Mouse (Mus musculus): ENCODE results near the gene Xpnpep3.

Gene Xpnpep3

GRCm38 (mm10) chr15:81399297-81399637 is 671 bp upstream of the Xpnpep3 start:
- DNase-seq (ENCODE audit: low spot score) = no peak

GRCm38 (mm10) chr15:81405008-81405407 is 5.1 kb downstream of the Xpnpep3 start:
- no peak for DNase-seq (ENCODE audit: low spot score)

GRCm38 (mm10) chr15:81408199-81408598 is 8.3 kb downstream of the Xpnpep3 start, which contains the start of gene Dnajb7:
Gene Dnajb7 (minus strand): TSS chr15:81408299.
- DNase-seq (ENCODE audit: low spot score) = no peak

- DNase-seq (ENCODE audit: low spot score) = peak; percentile 75
Measured at GRCm38 (mm10) chr15:81416763-81417310, 16.9 kb downstream of the Xpnpep3 start.

- no peak for DNase-seq (ENCODE audit: low spot score)
Measured at GRCm38 (mm10) chr15:81418065-81418464, 18.1 kb downstream of the Xpnpep3 start.

GRCm38 (mm10) chr15:81421454-81421853 is 21.5 kb downstream of the Xpnpep3 start:
- DNase-seq (ENCODE audit: low spot score) = no peak

GRCm38 (mm10) chr15:81422156-81422681 is 22.3 kb downstream of the Xpnpep3 start:
- DNase-seq (ENCODE audit: low spot score) = no peak

GRCm38 (mm10) chr15:81425311-81425710 is 25.4 kb downstream of the Xpnpep3 start:
- DNase-seq (ENCODE audit: low spot score) = no peak

- no peak for DNase-seq (ENCODE audit: low spot score)
Measured at GRCm38 (mm10) chr15:81427947-81428346, 28.0 kb downstream of the Xpnpep3 start.

- DNase-seq (ENCODE audit: low spot score) = no peak
Measured at GRCm38 (mm10) chr15:81431195-81431594, 31.3 kb downstream of the Xpnpep3 start.

- no peak for DNase-seq (ENCODE audit: low spot score)
Measured at GRCm38 (mm10) chr15:81438345-81438744, 38.4 kb downstream of the Xpnpep3 start.

- DNase-seq (ENCODE audit: low spot score) = no peak
Measured at GRCm38 (mm10) chr15:81439236-81439635, 39.3 kb downstream of the Xpnpep3 start.

GRCm38 (mm10) chr15:81448463-81448862 is 48.5 kb downstream of the Xpnpep3 start:
- peak; percentile 78 for DNase-seq (ENCODE audit: low spot score)

- DNase-seq (ENCODE audit: low spot score) = no peak
Measured at GRCm38 (mm10) chr15:81461523-81461922, 61.6 kb downstream of the Xpnpep3 start.

- no peak for DNase-seq (ENCODE audit: low spot score)
Measured at GRCm38 (mm10) chr15:81465016-81465660, 65.2 kb downstream of the Xpnpep3 start.

GRCm38 (mm10) chr15:81465901-81466737 is 66.2 kb downstream of the Xpnpep3 start, which contains the start of gene Rbx1:
Gene Rbx1 (plus strand): TSS chr15:81466296.
- peak; percentile 98 for DNase-seq (ENCODE audit: low spot score)

GRCm38 (mm10) chr15:81466738-81467113 is 66.8 kb downstream of the Xpnpep3 start:
- no peak for DNase-seq (ENCODE audit: low spot score)

GRCm38 (mm10) chr15:81470735-81471134 is 70.8 kb downstream of the Xpnpep3 start:
- DNase-seq (ENCODE audit: low spot score) = no peak

GRCm38 (mm10) chr15:81472256-81472655 is 72.3 kb downstream of the Xpnpep3 start:
- DNase-seq (ENCODE audit: low spot score) = no peak

GRCm38 (mm10) chr15:81475654-81476053 is 75.7 kb downstream of the Xpnpep3 start:
- DNase-seq (ENCODE audit: low spot score) = peak; percentile 36

- no peak for DNase-seq (ENCODE audit: low spot score)
Measured at GRCm38 (mm10) chr15:81476597-81476996, 76.7 kb downstream of the Xpnpep3 start.

GRCm38 (mm10) chr15:81479446-81480213 is 79.7 kb downstream of the Xpnpep3 start:
- no peak for DNase-seq (ENCODE audit: low spot score)

Measured in lung, postnatal 25 days (tissue).